ENCODE assay signal across 19 mouse cellular contexts in the genomic region with DNA sequence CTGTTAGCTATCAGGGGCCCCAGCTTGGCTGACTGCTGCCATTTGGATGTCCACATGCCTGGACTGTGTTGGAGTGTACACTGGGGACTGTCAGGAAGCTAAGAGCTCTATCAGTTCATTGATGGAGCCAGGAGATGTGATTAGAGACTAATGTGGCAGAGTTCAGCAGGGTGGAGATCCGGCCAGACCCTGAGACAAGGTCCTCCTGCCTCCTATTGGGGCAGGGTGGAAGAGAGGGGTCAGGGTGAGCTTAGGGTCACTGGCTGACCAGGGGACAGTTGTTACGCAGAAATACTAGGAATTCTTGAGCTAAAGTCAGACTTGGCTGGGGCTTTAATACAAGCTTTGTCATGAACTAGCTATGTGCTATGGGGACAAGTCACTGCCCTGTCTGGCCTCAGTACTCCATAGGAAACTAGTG.
DNase-seq lines count a peak whose midpoint lies in the region; ATAC-seq and TF ChIP-seq lines count a peak whose summit lies in the region.
"Had no signal": no experiment of that assay in that cellular context is flagged by ENCODE, and none has a peak within 500 bp of the region (broad histone marks: within the 10 kb centered on the region; RNA-seq: fewer than 3 reads in every experiment).

No protein-coding gene starts in this region.

- TF ChIP-seq POLR2A in small intestine, adult 2 months (IDR thresholded peaks at IDR 0.05; ENCODE audit: low read depth, low read length) = no peak

- no peak overlapping the region for H3K4me3 ChIP-seq in liver, postnatal 0 days (ENCODE audit: low read depth, low read length)
- no peak overlapping the region for H3K4me3 ChIP-seq in liver, embryonic 12.5 days
- no peak overlapping the region for H3K4me3 ChIP-seq in kidney, embryonic 15.5 days (replicated peaks)
- H3K4me3 ChIP-seq in small intestine, adult 2 months (ENCODE audit: low read depth, low read length) = no peak overlapping the region
- H3K4me3 ChIP-seq: heart, embryonic 13.5 days; intestine, embryonic 15.5 days; liver, embryonic 15.5 days; midbrain, embryonic 10.5 days; neural tube, embryonic 12.5 days had no signal

- TF ChIP-seq EP300 in liver, postnatal 0 days (IDR thresholded peaks at IDR 0.05; ENCODE audit: low read depth) = no peak

- DNase-seq in heart, adult 18-20 months = peak; percentile 43 to 64
- DNase-seq in heart, adult 8-10 months (ENCODE audit: low spot score) = no peak
- no peak for DNase-seq in liver, postnatal 0 days
- DNase-seq in cerebellum, postnatal 10 days = no peak
- no peak for DNase-seq in lung, postnatal 14 days
- DNase-seq: cerebellum, adult 9-10 months; left cerebral cortex, postnatal 4 days; lung, postnatal 4 days had no signal

- H3K9me3 ChIP-seq in liver, postnatal 0 days (ENCODE audit: low read length) = no peaks in the 10 kb centered on the region
- H3K9me3 ChIP-seq in liver, embryonic 12.5 days (replicated peaks) = no peaks in the 10 kb centered on the region
- no peaks in the 10 kb centered on the region for H3K9me3 ChIP-seq in kidney, embryonic 15.5 days (replicated peaks)
- H3K9me3 ChIP-seq: heart, embryonic 13.5 days; intestine, embryonic 15.5 days; liver, embryonic 15.5 days; midbrain, embryonic 10.5 days; neural tube, embryonic 12.5 days had no signal

- no peaks in the 10 kb centered on the region for H3K27me3 ChIP-seq in liver, postnatal 0 days (ENCODE audit: insufficient read depth, low read length)
- no peaks in the 10 kb centered on the region for H3K27me3 ChIP-seq in liver, embryonic 12.5 days (replicated peaks)
- H3K27me3 ChIP-seq in kidney, embryonic 15.5 days = no peaks in the 10 kb centered on the region
- no peaks in the 10 kb centered on the region for H3K27me3 ChIP-seq in small intestine, adult 2 months (ENCODE audit: control insufficient read depth, insufficient read depth, low read length)
- H3K27me3 ChIP-seq: heart, embryonic 13.5 days; intestine, embryonic 15.5 days; liver, embryonic 15.5 days; neural tube, embryonic 12.5 days; Patski had no signal

- H3K9ac ChIP-seq in liver, postnatal 0 days (replicated peaks) = no peak overlapping the region
- H3K9ac ChIP-seq in liver, embryonic 12.5 days = no peak overlapping the region
- H3K9ac ChIP-seq in kidney, embryonic 15.5 days = no peak overlapping the region
- H3K9ac ChIP-seq: heart, embryonic 13.5 days; hindbrain, embryonic 14.5 days; intestine, embryonic 15.5 days; liver, embryonic 15.5 days; neural tube, embryonic 12.5 days had no signal

- peak overlapping the region; percentile 52 for H3K27ac ChIP-seq in liver, postnatal 0 days (ENCODE audit: low read depth)
- no peak overlapping the region for H3K27ac ChIP-seq in liver, embryonic 12.5 days
- peak overlapping the region; percentile 97; the same call in 1 of the 2 replicates for H3K27ac ChIP-seq in kidney, embryonic 15.5 days
- peak overlapping the region; percentile 35; the same call in 1 of the 2 replicates for H3K27ac ChIP-seq in small intestine, adult 2 months (ENCODE audit: insufficient read depth, low read depth, low read length)
- H3K27ac ChIP-seq: heart, embryonic 13.5 days; hindbrain, embryonic 14.5 days; intestine, embryonic 15.5 days; liver, embryonic 15.5 days; midbrain, embryonic 10.5 days; neural tube, embryonic 12.5 days had no signal

- no peak for ATAC-seq in liver, postnatal 0 days
- no peak for ATAC-seq in liver, embryonic 12.5 days
- ATAC-seq in kidney, embryonic 15.5 days (replicated peaks; ENCODE audit: low FRiP score) = no peak
- ATAC-seq: forebrain, embryonic 14.5 days; intestine, embryonic 15.5 days; Patski had no signal

- peaks cover 4% of the 10 kb centered on the region; the same call in 1 of the 2 replicates for H3K4me1 ChIP-seq in liver, postnatal 0 days (ENCODE audit: insufficient read depth)
- H3K4me1 ChIP-seq in liver, embryonic 12.5 days = peaks cover 29% of the 10 kb centered on the region
- H3K4me1 ChIP-seq in kidney, embryonic 15.5 days = peaks cover 41% of the 10 kb centered on the region
- H3K4me1 ChIP-seq in small intestine, adult 2 months (ENCODE audit: control insufficient read depth, insufficient read depth, insufficient read length, low read length) = peaks cover 15% of the 10 kb centered on the region

- WGBS in liver, postnatal 0 days (ENCODE audit: insufficient replicate concordance) = 59% methylated on average over 2 of the region's 2 CpGs
- 74% methylated on average over 2 of the region's 2 CpGs for WGBS in liver, embryonic 12.5 days (ENCODE audit: insufficient replicate concordance)
- whole genome bisulfite sequencing in kidney, embryonic 15.5 days = 69% methylated on average over 2 of the region's 2 CpGs
- WGBS in small intestine, adult 2 months = 70% methylated on average over 2 of the region's 2 CpGs

- no peaks in the 10 kb centered on the region for H3K36me3 ChIP-seq in liver, postnatal 0 days (replicated peaks; ENCODE audit: insufficient read depth, low read length)
- no peaks in the 10 kb centered on the region for H3K36me3 ChIP-seq in liver, embryonic 12.5 days
- no peaks in the 10 kb centered on the region for H3K36me3 ChIP-seq in kidney, embryonic 15.5 days
- H3K36me3 ChIP-seq in small intestine, adult 2 months (ENCODE audit: control insufficient read depth, insufficient read depth, low read length) = no peaks in the 10 kb centered on the region
- H3K36me3 ChIP-seq: heart, embryonic 13.5 days; intestine, embryonic 15.5 days; liver, embryonic 15.5 days; midbrain, embryonic 10.5 days; neural tube, embryonic 12.5 days had no signal

- TF ChIP-seq CTCF in liver, postnatal 0 days (IDR thresholded peaks at IDR 0.05; ENCODE audit: low read depth) = no peak
- no peak for TF ChIP-seq CTCF in small intestine, adult 2 months (IDR thresholded peaks at IDR 0.05; ENCODE audit: extremely low read depth, insufficient read length, insufficient replicate concordance, low read depth, low read length)

- H3K4me2 ChIP-seq in liver, postnatal 0 days (ENCODE audit: low read depth, low read length) = no peak overlapping the region
- no peak overlapping the region for H3K4me2 ChIP-seq in liver, embryonic 12.5 days
- no peak overlapping the region for H3K4me2 ChIP-seq in kidney, embryonic 15.5 days
- H3K4me2 ChIP-seq: heart, embryonic 13.5 days; hindbrain, embryonic 14.5 days; intestine, embryonic 15.5 days; liver, embryonic 15.5 days; neural tube, embryonic 12.5 days had no signal

Comparison
In these comparisons a context has a peak if more than half of its experiments do, and no peak if none do; other contexts are left out.
1. DNase-seq: peak in heart, adult 18-20 months (2 of 2); none in heart, adult 8-10 months (single experiment), liver, postnatal 0 days (single experiment), cerebellum, postnatal 10 days (0 of 2) and lung, postnatal 14 days (single experiment).